Mouse (Mus musculus): ENCODE measurements around the gene Rab30.

Rab30 gene

GRCm38 (mm10) chr7:92870161-92870560, 128.8 kb downstream of the Rab30 start:
- no peak for DNase-seq

- DNase-seq: no peak
Measured at GRCm38 (mm10) chr7:92871596-92871995, 130.2 kb downstream of the Rab30 start.

- peak; percentile 92 to 93 for DNase-seq
Measured at GRCm38 (mm10) chr7:92874116-92874675, 132.8 kb downstream of the Rab30 start, which contains the start of the genes Ddias and Prcp. Ddias (minus strand) TSS chr7:92874247. Prcp (plus strand) TSS chr7:92874470.

- peak; percentile 91 to 92 for DNase-seq
Measured at GRCm38 (mm10) chr7:92874761-92875408, 133.5 kb downstream of the Rab30 start.

GRCm38 (mm10) chr7:92876066-92876465, 134.7 kb downstream of the Rab30 start:
- peak; percentile 15 to 38 for DNase-seq

GRCm38 (mm10) chr7:92876538-92876937, 135.1 kb downstream of the Rab30 start:
- DNase-seq: no peak

- DNase-seq: peak; percentile 47 to 48
Measured at GRCm38 (mm10) chr7:92878575-92879285, 137.3 kb downstream of the Rab30 start.

GRCm38 (mm10) chr7:92883850-92884716, 142.7 kb downstream of the Rab30 start:
- no peak for DNase-seq

GRCm38 (mm10) chr7:92884998-92885660, 143.7 kb downstream of the Rab30 start:
- no peak for DNase-seq

- DNase-seq: no peak
Measured at GRCm38 (mm10) chr7:92886801-92887200, 145.4 kb downstream of the Rab30 start.

- DNase-seq: no peak
Measured at GRCm38 (mm10) chr7:92887230-92887629, 145.8 kb downstream of the Rab30 start.

GRCm38 (mm10) chr7:92890211-92890610, 148.8 kb downstream of the Rab30 start:
- DNase-seq: no peak

- DNase-seq: no peak
Measured at GRCm38 (mm10) chr7:92890618-92891230, 149.3 kb downstream of the Rab30 start.

- no peak for DNase-seq
Measured at GRCm38 (mm10) chr7:92893478-92893877, 152.1 kb downstream of the Rab30 start.

Data from kidney, adult 8-10 months (tissue).